Mouse (Mus musculus) 3T3-L1 (cell line): ENCODE results near the gene Ppfia4.
A peak's percentile ranks its signal among the peaks of the same experiment; 100 is the strongest.

Experiments
- DNase-seq: peaks from one replicate; pipeline ENCODE4 v3.0.0-alpha.2; 2015; ENCODE audit warnings: low read depth, low spot score

Ppfia4 gene

GRCm38 (mm10) chr1:134298636-134299411 is 33.9 kb downstream of the Ppfia4 start:
- DNase-seq: no peak

DNA sequence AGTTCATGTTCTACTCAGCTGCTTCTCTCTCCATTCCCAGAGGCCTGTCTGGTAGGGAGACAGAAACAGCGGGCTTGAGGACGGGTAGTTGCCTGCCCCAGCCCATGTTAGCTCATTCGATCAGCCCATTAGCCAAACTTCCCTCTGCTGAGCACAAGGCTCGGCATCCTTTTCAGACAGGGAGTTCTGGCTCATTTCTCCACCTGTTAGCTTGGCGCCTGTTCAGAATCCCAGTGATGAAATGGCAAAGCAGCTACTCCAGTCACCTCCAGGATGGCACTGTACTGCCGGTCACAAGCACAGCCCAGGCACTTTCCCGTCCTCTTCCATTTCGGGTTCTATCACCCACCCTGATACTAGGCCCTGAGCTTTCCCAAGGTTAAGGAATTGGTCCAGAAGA is 35.5 kb downstream of the Ppfia4 start:
- no peak for DNase-seq

GRCm38 (mm10) chr1:134293738-134294604 is 38.8 kb downstream of the Ppfia4 start:
- no peak for DNase-seq

- DNase-seq: no peak
These were observed 39.5 kb downstream of the Ppfia4 start for GRCm38 (mm10) chr1:134293276-134293675.

GRCm38 (mm10) chr1:134292601-134293000 is 40.1 kb downstream of the Ppfia4 start:
- no peak for DNase-seq

GRCm38 (mm10) chr1:134292073-134292472 is 40.7 kb downstream of the Ppfia4 start:
- no peak for DNase-seq

DNA sequence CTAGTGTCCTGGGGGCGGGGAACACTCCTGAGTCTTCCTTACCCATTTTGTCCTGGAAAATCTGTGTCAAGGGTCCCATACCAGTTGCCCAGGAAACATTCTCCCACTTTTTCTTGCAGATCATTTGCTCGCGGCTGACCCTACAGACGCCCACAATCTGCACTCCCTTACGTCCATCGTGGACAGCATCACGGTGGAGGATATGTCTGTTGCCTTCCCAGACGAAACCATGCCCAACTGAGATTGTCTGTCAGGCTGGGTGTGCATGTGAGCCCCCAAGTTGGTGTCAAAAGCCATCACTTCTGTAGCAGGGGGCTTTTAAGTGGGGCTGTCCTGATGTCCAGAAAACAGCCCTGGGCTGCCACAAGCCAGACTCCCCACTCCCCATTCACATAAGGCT is 41.2 kb downstream of the Ppfia4 start:
- no peak for DNase-seq

GRCm38 (mm10) chr1:134290909-134291308 is 41.8 kb downstream of the Ppfia4 start:
- no peak for DNase-seq

- DNase-seq: no peak
These were observed 42.4 kb downstream of the Ppfia4 start for GRCm38 (mm10) chr1:134290300-134290699.

DNA sequence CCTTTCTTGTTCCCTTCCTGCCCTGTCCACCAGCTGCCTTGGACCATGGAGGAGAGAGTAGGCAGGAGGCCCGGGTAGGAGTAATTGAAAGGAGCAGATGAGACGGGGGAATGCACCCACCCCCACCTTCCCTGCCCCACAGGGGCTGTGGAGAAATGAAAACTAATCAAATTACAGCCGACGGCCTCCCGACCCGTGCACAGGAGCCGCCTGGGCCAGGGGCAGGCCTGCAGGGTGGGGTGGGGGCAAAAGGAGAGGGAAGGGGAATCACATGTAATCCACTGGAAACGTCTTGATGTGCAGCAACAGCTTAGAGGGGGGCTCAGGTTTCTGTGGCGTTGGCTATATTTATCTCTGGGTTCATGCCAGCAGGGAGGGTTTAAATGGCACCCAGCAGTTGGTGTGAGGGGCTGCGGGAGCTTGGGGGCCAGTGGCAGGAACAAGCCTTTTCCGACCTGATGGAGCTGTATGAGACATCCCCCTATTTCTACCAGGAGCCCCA is 43.1 kb downstream of the Ppfia4 start, which contains the start of gene Myog:
Myog (plus strand) TSS at position 392 of the 502 bp plus-strand sequence.
- no peak for DNase-seq

DNA sequence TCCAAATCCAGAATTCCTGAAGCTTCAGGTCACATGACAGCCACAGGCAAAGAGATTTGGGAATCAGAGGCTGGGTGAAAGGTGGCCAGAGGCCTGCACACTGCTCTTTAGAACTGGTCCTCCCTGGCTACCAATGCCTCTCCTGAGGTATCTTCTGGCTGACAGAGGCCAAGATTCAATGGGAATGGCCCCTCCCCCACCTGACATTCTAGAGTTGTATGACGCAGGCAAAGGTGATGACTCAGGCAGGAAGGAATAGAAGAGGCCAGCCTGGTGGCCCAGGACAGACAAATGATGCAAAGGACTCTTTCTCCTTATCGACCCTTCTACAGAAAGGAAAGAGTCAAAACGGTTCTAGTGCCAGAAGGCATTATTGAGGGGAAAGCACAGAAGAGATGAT is 44.5 kb downstream of the Ppfia4 start:
- DNase-seq: peak; percentile 50

- no peak for DNase-seq
These were observed 47.1 kb downstream of the Ppfia4 start for GRCm38 (mm10) chr1:134285458-134286120.

GRCm38 (mm10) chr1:134283108-134283507 is 49.6 kb downstream of the Ppfia4 start:
- no peak for DNase-seq

GRCm38 (mm10) chr1:134282342-134282741 is 50.4 kb downstream of the Ppfia4 start:
- no peak for DNase-seq

- no peak for DNase-seq
These were observed 51.2 kb downstream of the Ppfia4 start for GRCm38 (mm10) chr1:134281563-134281962.

DNA sequence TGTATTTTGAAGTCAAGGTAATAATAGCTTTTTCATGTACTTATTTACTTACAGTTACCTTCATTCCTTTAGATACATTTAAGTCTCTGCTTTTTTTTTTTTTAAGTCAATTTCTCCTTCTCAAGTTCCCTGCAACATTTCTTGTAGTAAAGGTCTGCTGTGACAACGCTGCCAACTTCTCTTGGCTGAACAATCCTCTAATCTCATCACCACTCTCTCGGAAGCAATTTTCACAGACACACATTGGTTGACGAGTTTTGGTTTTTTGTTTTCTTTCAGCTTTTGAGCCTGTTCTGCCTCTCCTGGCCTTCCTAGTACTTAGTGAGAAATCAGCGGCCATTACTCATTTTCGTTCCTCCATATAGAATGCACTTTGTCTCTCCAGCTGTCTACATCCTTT is 52.6 kb downstream of the Ppfia4 start:
- DNase-seq: no peak

DNA sequence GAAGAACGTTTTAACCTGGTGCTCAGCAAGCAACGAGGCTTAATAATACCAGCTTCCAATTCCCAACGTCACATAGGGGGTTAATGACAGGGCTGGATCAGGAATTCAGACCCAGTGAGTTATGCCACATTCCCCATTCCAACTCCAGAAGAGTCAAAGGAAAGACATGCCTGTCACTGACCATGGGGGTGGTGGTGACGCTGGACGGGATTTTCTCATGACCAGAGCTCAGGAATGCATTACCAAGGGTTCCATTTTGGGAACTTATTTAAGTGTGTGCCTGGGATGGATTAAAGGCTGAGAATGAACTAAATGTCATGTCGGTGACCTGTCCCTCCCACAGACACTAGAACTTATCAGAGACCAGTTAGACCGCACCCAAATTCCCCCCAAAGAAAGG is 55.9 kb downstream of the Ppfia4 start:
- no peak for DNase-seq

DNA sequence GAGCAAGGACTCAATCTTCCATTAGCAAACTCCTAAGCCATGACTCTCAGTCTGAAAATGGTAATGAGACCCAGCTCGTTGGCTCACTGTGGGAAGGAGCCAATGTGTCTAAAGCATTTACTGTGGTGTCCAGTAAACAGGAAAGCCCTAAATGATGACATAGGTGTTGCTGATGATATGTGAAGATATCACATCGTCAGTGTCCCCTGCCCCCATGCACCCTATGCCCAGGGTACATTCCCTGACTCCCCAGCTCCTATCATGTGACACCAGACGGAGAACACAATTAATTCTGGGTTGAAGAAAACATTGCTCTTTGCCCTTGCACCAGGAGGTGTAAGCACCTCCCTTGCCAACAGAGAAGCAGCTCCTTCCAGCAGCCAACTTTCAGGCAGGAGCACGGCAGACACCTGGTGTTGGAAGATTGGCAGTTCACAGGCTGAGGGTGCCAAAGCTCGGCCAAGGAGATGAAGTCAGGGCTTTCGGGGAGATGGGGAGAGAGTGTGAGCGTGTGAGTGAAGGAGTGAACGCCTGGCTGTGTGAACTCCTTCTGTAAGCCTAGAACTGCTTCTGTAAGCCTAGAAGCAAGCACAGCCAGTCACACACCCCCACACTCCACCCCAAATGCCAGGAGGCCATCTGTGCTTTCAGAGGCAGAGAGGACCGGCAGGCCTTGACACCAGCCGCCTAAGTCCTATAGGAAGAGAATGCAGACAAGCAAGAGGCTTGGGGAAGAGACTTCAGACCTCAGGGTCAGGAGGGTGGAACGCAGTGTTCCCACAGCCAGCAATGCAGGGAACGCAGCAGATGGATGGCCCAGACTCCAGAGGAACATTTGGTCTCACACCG is 56.9 kb downstream of the Ppfia4 start:
- DNase-seq: no peak

DNA sequence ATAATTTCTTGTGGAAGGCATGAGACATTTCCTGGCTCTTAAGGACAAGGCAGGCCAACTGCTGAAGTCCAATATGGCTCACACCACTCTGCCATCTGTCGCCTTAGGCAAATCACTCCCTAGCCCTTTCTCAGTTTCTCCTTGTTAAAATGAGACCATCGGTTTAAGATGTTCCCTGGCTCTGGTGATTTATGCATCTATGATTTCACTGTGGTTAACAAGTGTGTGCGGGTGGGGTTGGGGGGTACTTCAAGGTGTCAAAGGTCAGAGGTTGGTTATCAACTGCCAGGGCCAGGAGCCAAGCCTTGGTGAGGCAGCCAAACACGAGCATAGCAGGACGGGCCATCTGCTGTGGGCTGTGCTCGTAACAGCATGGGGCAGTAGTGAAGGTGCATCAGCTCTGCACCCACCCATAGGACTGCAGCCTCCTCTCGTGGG is 58.2 kb downstream of the Ppfia4 start:
- no peak for DNase-seq

DNA sequence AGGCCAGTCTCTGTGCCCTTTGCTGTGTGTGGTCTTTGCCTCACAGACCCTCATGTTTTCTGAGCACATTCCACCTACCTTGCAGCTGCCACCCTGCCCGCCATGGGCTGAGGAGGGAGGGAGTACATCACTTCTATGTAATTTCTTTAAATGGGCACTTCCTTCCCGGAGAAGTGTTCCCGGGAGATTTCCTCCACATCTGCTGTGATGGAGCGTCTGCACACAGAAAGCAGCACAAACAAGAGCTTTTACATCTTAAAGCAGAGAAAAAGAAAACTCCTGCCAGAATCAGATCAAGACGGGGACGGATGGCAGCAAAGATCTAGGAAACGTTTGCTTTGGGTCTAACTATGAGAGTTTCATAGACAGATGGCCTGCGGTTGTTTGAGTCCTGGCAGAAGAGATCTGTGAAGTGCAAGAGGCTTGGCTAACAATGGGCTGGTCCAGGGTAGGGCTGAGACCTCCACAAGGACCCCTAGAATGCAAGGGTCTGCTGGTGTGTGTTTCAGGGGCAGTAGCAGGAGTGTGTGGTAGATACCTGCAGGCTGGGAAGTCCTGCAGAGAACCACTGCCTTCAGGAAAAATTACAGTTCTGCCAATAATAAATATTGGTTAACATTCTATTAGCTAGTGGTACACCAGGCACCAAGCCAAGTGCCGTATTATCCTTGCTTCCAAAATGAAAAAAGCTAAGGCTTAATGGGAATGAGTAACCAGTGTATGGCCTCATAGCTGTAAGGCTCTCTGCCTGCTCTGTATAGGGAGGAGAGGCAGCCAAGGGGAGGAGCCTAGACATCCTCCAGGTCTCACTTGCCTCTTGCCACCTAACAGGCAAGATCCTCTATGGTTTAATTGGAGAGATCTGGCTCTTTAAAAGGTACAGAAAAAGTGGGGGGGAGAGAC is 59.0 kb downstream of the Ppfia4 start:
- no peak for DNase-seq
